In genomic region chr3:148793286-148793913, GRCm38 (mm10) we compare ENCODE assay signal across 14 mouse cellular contexts.
A peak's percentile ranks its signal among the peaks of the same experiment; 100 is the strongest.
DNase-seq lines count a peak whose midpoint lies in the region; ATAC-seq lines count a peak whose summit lies in the region.
"Had no signal": no experiment of that assay in that cellular context is flagged by ENCODE, and none has a peak within 500 bp of the region (broad histone marks: within the 10 kb centered on the region; RNA-seq: fewer than 3 reads in every experiment).

No protein-coding gene starts in this region.

- intact Hi-C loops in heart, postnatal 25 days (cut with DNase I): no loop called here
- intact Hi-C loops in left cerebral cortex, postnatal 10 days (cut with DNase I): no loop called here

- peak; percentile 54 for DNase-seq in heart, adult 11 months
- DNase-seq in heart, postnatal 25 days (ENCODE audit: low spot score): no peak
- peak; percentile 7 for DNase-seq in CD4-positive, CD25-positive, alpha-beta regulatory T cell, adult 2 months (ENCODE audit: low read depth, low spot score)
- DNase-seq in left cerebral cortex, adult 18-20 months (ENCODE audit: low spot score in 2 of 2): no peak
- no peak for DNase-seq in left cerebral cortex, postnatal 10 days (ENCODE audit: extremely low spot score in 1 of 2, low spot score in 2 of 2)
- no peak for DNase-seq in cerebellum, adult 18-20 months
- DNase-seq: adrenal gland, adult 8-10 months; cerebellum, postnatal 14 days; gastrocnemius, postnatal 25 days; spleen, adult 18-20 months had no signal

- ATAC-seq in hematopoietic stem cell, adult 5-6 weeks (replicated peaks in 1 of 2; ENCODE audit: insufficient read depth in 1 of 2, low FRiP score in 2 of 2, low TSS enrichment in 1 of 2, low read depth in 1 of 2, poor library complexity in 2 of 2, severe bottlenecking in 2 of 2): peak; percentile 29 to 68; a peak in 1 of 4 replicates
- ATAC-seq in megakaryocyte progenitor cell, adult 5-6 weeks (replicated peaks; ENCODE audit: poor library complexity): peak; percentile 59
- ATAC-seq: forebrain, embryonic 15.5 days; intestine, embryonic 16.5 days had no signal

Comparison
In these comparisons a context has a peak if more than half of its experiments do, and no peak if none do; other contexts are left out.
1. DNase-seq: peak in heart, adult 11 months (single experiment) and CD4-positive, CD25-positive, alpha-beta regulatory T cell, adult 2 months (single experiment); none in heart, postnatal 25 days (single experiment), left cerebral cortex, adult 18-20 months (0 of 2), left cerebral cortex, postnatal 10 days (0 of 2) and cerebellum, adult 18-20 months (0 of 2).